ENCODE assay signal across 8 mouse cellular contexts in the genomic region with DNA sequence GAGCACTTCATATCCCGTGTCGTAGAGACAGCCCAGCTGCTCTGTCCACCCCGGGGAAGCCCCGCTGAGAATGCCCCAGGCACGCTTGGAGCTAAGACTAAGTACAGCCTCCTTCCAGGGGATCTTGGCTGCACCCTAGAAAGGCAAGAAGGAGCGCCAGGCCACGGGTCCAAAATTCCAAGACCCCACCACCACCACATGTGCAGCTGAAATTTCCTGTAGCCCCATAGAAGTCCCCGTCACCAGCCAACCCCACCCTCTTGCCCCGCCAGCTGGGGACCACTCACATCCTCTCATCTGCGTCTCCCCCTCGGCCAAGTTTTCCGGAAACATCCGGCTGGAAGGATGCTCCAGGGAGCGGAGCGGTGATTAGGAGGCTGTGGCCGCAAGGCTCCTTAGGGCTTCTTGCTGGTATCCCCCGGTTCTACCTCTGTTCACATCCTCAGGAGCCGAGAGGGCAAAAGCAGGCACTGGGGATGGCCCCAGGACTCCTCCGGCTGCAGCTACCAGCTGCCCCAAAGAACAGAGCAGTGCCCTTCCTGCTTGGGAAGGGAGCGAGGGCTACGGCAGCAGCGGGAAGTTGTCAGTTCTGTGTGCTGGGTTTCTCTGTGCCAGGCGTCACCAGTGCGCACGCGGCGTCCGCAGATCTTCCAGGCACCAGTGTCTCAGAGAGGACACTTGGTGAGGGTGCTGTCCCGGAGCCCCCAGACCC. TPM values are rescaled to one million over a fixed set of nuclear protein-coding genes. Genes with fewer than 3 reads are reported as not detected.
A peak's percentile ranks its signal among the peaks of the same experiment; 100 is the strongest.
DNase-seq lines count a peak whose midpoint lies in the region; ATAC-seq and TF ChIP-seq lines count a peak whose summit lies in the region.

No protein-coding gene starts in this region.

- peak overlapping the region; percentile 62 for H3K4me2 ChIP-seq in hindbrain, embryonic 15.5 days
- H3K4me2 ChIP-seq in lung, embryonic 16.5 days (ENCODE audit: low read depth, low read length) = peak overlapping the region; percentile 57

- WGBS in hindbrain, embryonic 15.5 days = 10% methylated on average over 29 of the region's 29 CpGs
- 15% methylated on average over 29 of the region's 29 CpGs for WGBS in lung, embryonic 16.5 days
- 69% methylated on average over 29 of the region's 29 CpGs for WGBS in small intestine, adult 2 months

- TF ChIP-seq POLR2A in small intestine, adult 2 months (IDR thresholded peaks at IDR 0.05; ENCODE audit: low read depth, low read length) = no peak

- H3K27me3 ChIP-seq in hindbrain, embryonic 15.5 days = no peaks in the 10 kb centered on the region
- no peaks in the 10 kb centered on the region for H3K27me3 ChIP-seq in lung, embryonic 16.5 days (ENCODE audit: control insufficient read depth, insufficient read depth, low read depth, low read length)
- H3K27me3 ChIP-seq in small intestine, adult 2 months (ENCODE audit: control insufficient read depth, insufficient read depth, low read length) = no peaks in the 10 kb centered on the region

- peak overlapping the region; percentile 64 for H3K27ac ChIP-seq in hindbrain, embryonic 15.5 days (replicated peaks)
- peak overlapping the region; percentile 91 for H3K27ac ChIP-seq in lung, embryonic 16.5 days (ENCODE audit: low read length)
- H3K27ac ChIP-seq in small intestine, adult 2 months (ENCODE audit: insufficient read depth, low read depth, low read length) = peak overlapping the region; percentile 46

- peak overlapping the region; percentile 27 for H3K4me3 ChIP-seq in hindbrain, embryonic 15.5 days
- H3K4me3 ChIP-seq in lung, embryonic 16.5 days (ENCODE audit: low read length) = peak overlapping the region; percentile 33
- H3K4me3 ChIP-seq in small intestine, adult 2 months (ENCODE audit: low read depth, low read length) = peak overlapping the region; percentile 43

- peaks cover 51% of the 10 kb centered on the region for H3K4me1 ChIP-seq in hindbrain, embryonic 15.5 days (replicated peaks)
- peaks cover 67% of the 10 kb centered on the region for H3K4me1 ChIP-seq in lung, embryonic 16.5 days (replicated peaks; ENCODE audit: control insufficient read depth, insufficient read depth, low read length)
- H3K4me1 ChIP-seq in small intestine, adult 2 months (ENCODE audit: control insufficient read depth, insufficient read depth, insufficient read length, low read length) = peaks cover 11% of the 10 kb centered on the region

- TF ChIP-seq CTCF in small intestine, adult 2 months (IDR thresholded peaks at IDR 0.05; ENCODE audit: extremely low read depth, insufficient read length, insufficient replicate concordance, low read depth, low read length) = no peak

- H3K9ac ChIP-seq in hindbrain, embryonic 15.5 days = peak overlapping the region; percentile 7
- H3K9ac ChIP-seq in lung, embryonic 16.5 days (ENCODE audit: low read length) = peak overlapping the region; percentile 48

- intact Hi-C loops in gastrocnemius, postnatal 14 days (cut with DNase I; ENCODE audit: low total_unique reads) = no loop called here

- peak; percentile 13; the same call in 1 of the 2 replicates for ATAC-seq in hindbrain, embryonic 15.5 days (ENCODE audit: low FRiP score, low read depth)
- peak; percentile 62 for ATAC-seq in lung, embryonic 16.5 days (ENCODE audit: low read depth)

- no peaks in the 10 kb centered on the region for H3K36me3 ChIP-seq in hindbrain, embryonic 15.5 days
- peaks cover 5% of the 10 kb centered on the region for H3K36me3 ChIP-seq in lung, embryonic 16.5 days (ENCODE audit: control insufficient read depth, insufficient read depth, low read length)
- H3K36me3 ChIP-seq in small intestine, adult 2 months (ENCODE audit: control insufficient read depth, insufficient read depth, low read length) = peaks cover 7% of the 10 kb centered on the region

- DNase-seq in cerebellum, adult 9-11 months = peak; percentile 55
- no peak for DNase-seq in cerebellum, postnatal 4 days (ENCODE audit: low spot score in 2 of 2)
- DNase-seq in brain, adult 2 months (ENCODE audit: low read depth, low spot score) = peak; percentile 78
- peak; percentile 68 for DNase-seq in gastrocnemius, postnatal 14 days
- no peak for DNase-seq in urinary bladder, postnatal 4 days (ENCODE audit: low spot score in 2 of 2)

- no peaks in the 10 kb centered on the region for H3K9me3 ChIP-seq in hindbrain, embryonic 15.5 days
- no peaks in the 10 kb centered on the region for H3K9me3 ChIP-seq in lung, embryonic 16.5 days (ENCODE audit: control insufficient read depth, low read length)

RNA-seq across cellular contexts. Expression of a gene that starts 54.7 kb away (rescaled TPM):
- total RNA-seq in gastrocnemius, postnatal 14 days (2021) = under 1 TPM; 0.84 to 0.98 TPM
- polyA plus RNA-seq in hindbrain, embryonic 15.5 days (2015; fragmentation: Nextera tagmentation; extraction: Ambion mirVana) = 6.4 and 7.0 TPM in 2 replicates
- 6.7 and 6.8 TPM in 2 replicates for polyA plus RNA-seq in lung, embryonic 16.5 days (2015; fragmentation: Nextera tagmentation; extraction: Ambion mirVana)
- 4.0 and 4.5 TPM in 2 replicates for polyA plus RNA-seq in small intestine, adult 2 months (2012; rRNA removed)

Comparison
In these comparisons a context has a peak if more than half of its experiments do, and no peak if none do; other contexts are left out.
1. DNase-seq: peak in cerebellum, adult 9-11 months (single experiment), brain, adult 2 months (single experiment) and gastrocnemius, postnatal 14 days (single experiment); none in cerebellum, postnatal 4 days (0 of 2) and urinary bladder, postnatal 4 days (0 of 2).
2. Peak in every context shown above with its lines, with median percentiles within 50 percentile points of each other: H3K27ac ChIP-seq and H3K4me3 ChIP-seq.